Mouse (Mus musculus) cerebral cortex, adult 2 months (tissue): ENCODE data around the gene Caprin2.

Experiments used
- WGBS: fragments of 180-500 bp; shearing (Covaris S2); methylation state at CpG from one replicate; pipeline ENCODE4 v1.1.7; 2018; 5-methylcytosine and 5-hydroxymethylcytosine counted together

Caprin2 gene

GRCm38 (mm10) chr6:148895773-148896506 is at the start of gene Caprin2:
Gene Caprin2, minus strand, starts transcription at chr6:148896237.
- 1% methylated on average over 65 of the region's 65 CpGs for WGBS

DNA sequence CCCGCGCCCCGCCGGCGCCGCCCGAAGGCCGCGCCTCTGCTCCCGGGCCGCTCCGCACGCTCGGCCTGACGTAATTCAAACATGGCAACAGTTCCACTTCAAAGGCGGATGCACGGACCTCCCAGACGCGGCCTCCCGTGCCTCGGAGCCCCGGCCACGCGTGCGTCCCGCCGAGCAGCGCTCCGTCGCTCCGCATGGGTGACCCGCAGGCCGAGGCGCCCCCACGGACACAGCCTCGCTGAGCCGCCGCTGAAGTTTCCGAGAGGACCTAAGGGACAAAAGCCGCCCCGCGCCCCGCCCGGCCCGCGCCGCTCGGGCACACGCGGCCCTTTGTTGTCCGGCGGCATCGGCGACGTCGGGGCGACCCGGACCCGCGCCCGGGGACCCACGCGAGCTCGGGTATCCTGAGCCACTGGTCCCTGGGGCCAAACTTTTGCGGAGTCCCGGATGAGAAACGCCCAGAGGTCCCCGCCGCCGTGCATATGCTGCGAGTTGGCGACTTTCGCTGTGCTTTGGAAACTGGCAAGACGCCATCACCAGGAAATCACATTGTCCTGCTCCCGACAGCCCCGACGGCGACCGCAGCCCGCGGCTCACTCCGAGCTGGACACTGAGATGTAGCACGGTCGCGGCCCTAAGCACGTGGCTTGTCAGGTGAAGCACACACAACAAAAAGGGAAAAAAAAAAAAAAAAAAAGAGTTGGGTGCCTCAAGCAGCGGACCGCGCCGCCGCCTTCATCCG is 48.9 kb upstream of the Caprin2 start:
- WGBS = under 1% methylated on average over 91 of the region's 92 CpGs

- WGBS = 4% methylated on average over 30 of the region's 30 CpGs
Observed at GRCm38 (mm10) chr6:148944344-148944766, 48.3 kb upstream of the Caprin2 start.

DNA sequence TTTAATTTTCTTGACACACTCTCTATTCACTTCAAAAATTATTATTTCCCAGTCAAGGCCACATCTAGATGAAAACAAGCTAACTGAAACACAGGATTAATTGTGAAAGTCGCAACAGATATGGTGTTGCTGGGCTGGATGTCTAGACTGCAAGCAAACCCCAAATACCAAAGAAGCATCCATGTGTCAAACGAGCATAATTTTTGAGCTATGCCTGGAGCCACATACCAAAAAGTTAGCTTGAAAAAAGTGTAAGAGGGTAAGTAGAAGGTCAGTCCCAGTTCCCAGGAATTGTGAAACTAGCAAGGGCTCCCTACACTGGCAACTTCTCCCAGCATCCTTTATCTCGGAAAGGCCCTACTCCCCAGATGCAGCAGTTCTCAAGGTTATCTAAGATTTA is 47.7 kb upstream of the Caprin2 start:
- 78% methylated on average over 3 of the region's 3 CpGs for WGBS

GRCm38 (mm10) chr6:148942406-148942805 is 46.4 kb upstream of the Caprin2 start:
- 85% methylated on average over 4 of the region's 4 CpGs for WGBS

GRCm38 (mm10) chr6:148941880-148942279 is 45.8 kb upstream of the Caprin2 start:
- WGBS = 81% methylated on average over 5 of the region's 5 CpGs

DNA sequence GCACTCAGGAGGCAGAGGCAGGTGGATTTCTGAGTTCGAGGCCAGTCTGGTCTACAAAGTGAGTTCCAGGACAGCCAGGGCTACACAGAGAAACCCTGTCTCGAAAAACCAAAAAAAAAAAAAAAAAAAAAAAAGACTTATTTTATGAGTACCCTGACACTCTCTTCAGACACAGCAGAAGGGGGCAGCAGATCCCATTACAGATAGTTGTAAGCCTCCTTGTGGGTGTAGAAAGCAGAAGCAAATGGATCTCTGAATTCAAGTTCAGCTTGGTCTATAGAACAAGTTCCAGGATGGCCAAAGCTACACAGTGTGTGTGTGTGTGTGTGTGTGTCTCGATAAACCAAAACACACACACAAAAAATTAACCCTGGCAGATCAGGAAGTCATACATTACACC is 44.3 kb upstream of the Caprin2 start:
- 71% methylated on average over 3 of the region's 3 CpGs for WGBS

GRCm38 (mm10) chr6:148937693-148938092 is 41.7 kb upstream of the Caprin2 start:
- WGBS = 72% methylated on average over 1 of the region's 1 CpGs

DNA sequence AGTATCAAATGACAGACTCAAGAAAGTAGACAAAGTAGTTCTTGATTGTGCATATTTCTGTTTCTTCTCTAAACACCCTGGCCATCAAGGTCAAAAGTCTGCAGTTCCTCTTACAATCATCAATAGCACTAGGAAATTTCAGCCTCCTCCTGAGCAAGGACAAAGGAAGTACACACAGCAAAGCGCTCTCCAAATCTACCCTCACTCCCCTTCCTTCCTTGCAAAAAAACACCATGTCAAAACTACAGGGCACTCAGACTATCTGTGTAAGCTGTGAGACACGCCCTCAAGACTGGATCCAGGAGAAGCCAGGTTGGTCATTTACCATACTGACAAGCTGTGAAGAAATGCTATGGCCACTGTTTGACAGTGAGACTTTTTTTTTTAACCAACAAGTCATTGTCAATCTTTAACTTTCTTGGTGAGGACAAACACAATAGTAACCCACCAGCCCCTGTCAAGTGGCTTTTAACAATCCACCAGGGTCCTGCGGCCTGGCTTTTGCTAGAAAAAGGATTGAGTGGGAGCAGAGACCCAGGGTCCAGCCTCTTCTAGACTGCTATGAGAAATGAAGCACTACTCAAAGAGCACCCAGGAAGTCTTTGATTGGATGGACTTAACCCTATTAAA is 39.0 kb upstream of the Caprin2 start:
- WGBS = 85% methylated on average over 3 of the region's 3 CpGs

DNA sequence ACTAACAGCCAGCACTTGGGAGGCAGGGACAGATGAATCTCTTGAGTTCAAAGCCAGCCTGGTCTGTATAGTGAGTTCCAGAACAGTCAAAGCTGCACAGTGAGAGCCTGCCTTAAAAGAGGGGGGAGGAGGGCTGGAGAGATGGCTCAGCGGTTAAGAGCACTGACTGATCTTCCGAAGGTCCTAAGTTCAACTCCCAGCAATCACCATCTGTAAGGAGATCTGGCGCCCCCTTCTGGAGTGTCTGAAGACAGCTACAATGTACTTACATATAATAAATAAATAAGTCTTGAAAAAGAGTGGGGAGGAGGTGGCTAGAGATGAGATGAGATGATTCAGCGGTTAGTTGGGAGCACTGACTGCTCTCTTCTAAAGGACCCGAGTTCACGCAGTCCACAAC is 35.2 kb upstream of the Caprin2 start:
- WGBS = 86% methylated on average over 6 of the region's 6 CpGs

- WGBS = 68% methylated on average over 1 of the region's 1 CpGs
Observed at GRCm38 (mm10) chr6:148917672-148918071, 21.6 kb upstream of the Caprin2 start.

- WGBS = 52% methylated on average over 3 of the region's 3 CpGs
Observed at GRCm38 (mm10) chr6:148916817-148917216, 20.8 kb upstream of the Caprin2 start.

GRCm38 (mm10) chr6:148913938-148914337 is 17.9 kb upstream of the Caprin2 start:
- WGBS = 7% methylated on average over 2 of the region's 2 CpGs

DNA sequence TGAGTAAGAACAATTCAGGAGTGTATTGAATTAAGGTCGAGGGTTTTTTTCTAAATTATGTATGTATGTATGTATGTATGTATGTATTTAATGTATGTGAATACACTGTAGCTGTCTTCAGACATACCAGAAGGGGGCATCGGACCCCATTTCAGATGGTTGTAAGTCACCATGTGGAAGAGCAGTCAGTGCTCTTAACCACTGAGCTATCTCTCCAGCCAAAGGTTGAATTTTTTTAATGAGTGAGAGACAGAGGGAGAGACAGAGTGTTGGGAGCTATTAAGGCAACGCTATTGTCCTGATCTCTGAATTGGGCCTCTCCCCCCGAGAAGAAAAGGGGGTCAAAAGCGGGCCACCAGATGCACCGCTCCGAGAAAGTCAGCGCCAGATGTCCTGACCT is 15.9 kb upstream of the Caprin2 start:
- 84% methylated on average over 8 of the region's 8 CpGs for WGBS

DNA sequence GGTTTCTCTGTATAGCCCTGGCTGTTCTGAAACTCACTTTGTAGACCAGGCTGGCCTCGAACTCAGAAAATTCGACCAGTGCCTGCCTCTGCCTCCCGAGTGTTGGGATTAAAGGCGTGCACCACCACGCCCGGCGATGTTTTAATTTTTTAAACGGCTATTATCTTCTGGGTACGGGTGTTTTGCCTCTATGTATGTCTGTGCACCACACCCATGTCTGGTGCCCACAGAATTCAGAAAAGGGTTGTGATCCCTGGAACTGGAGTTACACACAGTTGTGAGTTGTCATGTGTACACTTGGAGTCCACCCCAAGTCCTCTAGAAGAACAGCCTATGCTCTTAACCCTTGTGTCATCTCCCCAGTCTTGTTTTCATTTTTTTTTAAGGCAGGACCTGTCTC is 10.9 kb upstream of the Caprin2 start:
- 94% methylated on average over 9 of the region's 9 CpGs for WGBS

GRCm38 (mm10) chr6:148902728-148903127 is 6.7 kb upstream of the Caprin2 start:
- 90% methylated on average over 3 of the region's 3 CpGs for WGBS

DNA sequence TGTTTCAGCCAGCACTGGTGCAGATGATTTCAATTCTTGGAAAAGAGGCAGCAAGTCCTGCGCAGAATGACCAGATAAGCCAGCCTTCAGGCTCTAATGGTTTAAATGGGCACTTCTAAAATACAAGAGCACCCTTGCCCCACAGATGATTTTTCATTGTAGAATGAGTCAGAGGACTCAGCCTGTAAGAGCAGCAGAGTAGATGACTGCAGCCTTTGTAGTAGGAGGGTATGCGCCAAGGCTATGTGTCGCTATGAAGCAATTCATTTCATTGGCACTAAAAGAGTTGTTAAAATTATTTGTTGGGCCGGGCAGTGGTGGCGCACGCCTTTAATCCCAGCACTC is 442 bp upstream of the Caprin2 start:
- WGBS = 29% methylated on average over 6 of the region's 6 CpGs

GRCm38 (mm10) chr6:148894888-148895772 is 907 bp downstream of the Caprin2 start:
- 8% methylated on average over 18 of the region's 18 CpGs for WGBS

DNA sequence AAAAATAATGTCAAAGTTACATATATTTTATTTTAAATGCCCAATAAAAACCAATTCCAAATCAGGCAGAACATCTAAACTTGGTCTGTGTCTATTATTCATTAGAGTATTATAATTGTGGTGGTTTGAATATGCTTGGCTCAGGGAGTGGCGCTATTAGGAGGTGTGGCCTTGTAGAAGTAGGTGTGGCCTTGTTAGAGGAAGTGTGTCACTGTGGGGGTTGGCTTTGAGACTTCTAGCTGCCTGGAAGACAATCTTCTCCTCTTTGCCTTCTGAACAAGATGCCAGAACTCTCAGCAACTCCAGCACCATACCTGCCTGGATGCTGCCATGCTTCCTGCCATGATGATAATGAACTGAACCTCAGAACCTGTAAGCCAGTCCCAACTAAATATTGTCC is 22.1 kb downstream of the Caprin2 start:
- WGBS = 100% methylated on average over 1 of the region's 1 CpGs

DNA sequence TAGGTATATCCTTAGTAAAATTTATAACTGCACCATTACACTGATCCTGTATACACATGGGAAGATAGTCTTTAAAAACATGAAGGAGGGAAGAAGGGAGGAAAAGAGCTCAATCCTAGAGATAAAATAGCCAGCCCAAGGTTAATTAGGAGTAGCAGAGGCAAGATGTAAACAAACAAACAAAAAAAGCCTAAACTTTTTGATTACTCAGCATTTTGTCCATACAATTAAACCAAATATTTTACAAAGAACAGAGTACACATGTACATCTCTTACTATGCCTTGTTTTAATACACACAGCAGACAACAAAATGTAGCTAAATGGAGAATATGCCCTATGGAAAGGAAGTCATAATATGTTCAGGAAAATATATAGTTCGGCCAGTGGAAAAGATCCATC is 54.3 kb downstream of the Caprin2 start:
- 98% methylated on average over 1 of the region's 1 CpGs for WGBS

DNA sequence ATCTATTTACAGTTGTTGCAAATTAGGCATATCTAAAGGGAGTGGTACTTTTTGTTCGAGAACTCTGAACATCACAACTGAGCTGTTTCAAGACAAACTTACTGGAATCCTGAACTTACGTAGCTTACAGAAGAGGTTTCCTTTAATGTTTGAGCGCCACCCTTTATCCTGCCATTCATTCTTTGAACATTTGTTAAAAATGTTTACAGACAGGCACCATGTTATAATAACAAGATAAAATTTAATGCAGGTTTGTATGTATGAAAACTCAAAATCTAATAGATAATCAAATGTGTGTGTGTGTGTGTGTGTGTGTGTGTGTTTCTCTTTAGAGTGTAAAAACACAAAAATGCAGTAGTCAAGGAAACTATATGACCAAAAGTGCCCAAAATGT is 64.3 kb downstream of the Caprin2 start:
- WGBS = 7% methylated on average over 3 of the region's 3 CpGs
